Mouse (Mus musculus) liver, embryonic 13.5 days (tissue): ENCODE results near the gene Plcb3. TPM values are rescaled to one million over a fixed set of nuclear protein-coding genes. Genes with fewer than 3 reads are reported as not detected.

Experiments
- ATAC-seq: fragments of 200-750 bp; cut with Nextera tagmentation; 2 replicates; pipeline ENCODE4 v1.8.0; 2017; ENCODE audit warnings: low read depth, mild to moderate bottlenecking, moderate number of reproducible peaks, moderate library complexity
- DNase-seq: peaks from one replicate; pipeline ENCODE4 v3.0.0; 2022
- H3K27ac ChIP-seq: fragments of 300-500 bp; sonication (generic); 2 replicates; pipeline ENCODE4 v1.5.1; 2015; ENCODE audit warnings: moderate library complexity, mild to moderate bottlenecking, inconsistent platforms
- H3K27me3 ChIP-seq: fragments of 300-500 bp; sonication (generic); 2 replicates; pipeline ENCODE4 v1.6.1; 2015; ENCODE audit warnings: mild to moderate bottlenecking, inconsistent platforms
- H3K36me3 ChIP-seq: fragments of 300-500 bp; sonication (generic); 2 replicates; pipeline ENCODE4 v1.6.1; 2015; ENCODE audit warnings: mild to moderate bottlenecking, inconsistent platforms
- H3K4me1 ChIP-seq: fragments of 300-500 bp; sonication (generic); replicated peaks from 2 replicates; pipeline ENCODE4 v1.6.1; 2015; ENCODE audit warnings: inconsistent platforms
- H3K4me2 ChIP-seq: fragments of 300-500 bp; sonication (generic); 2 replicates; pipeline ENCODE4 v1.6.1; 2015; ENCODE audit warnings: inconsistent platforms, mild to moderate bottlenecking, moderate library complexity
- H3K4me3 ChIP-seq: fragments of 300-500 bp; sonication (generic); replicated peaks from 2 replicates; pipeline ENCODE4 v1.5.1; 2015; ENCODE audit warnings: mild to moderate bottlenecking, inconsistent platforms
- H3K9ac ChIP-seq: fragments of 300-500 bp; sonication (generic); 2 replicates; pipeline ENCODE4 v1.6.1; 2015; ENCODE audit warnings: mild to moderate bottlenecking, inconsistent platforms
- H3K9me3 ChIP-seq: fragments of 300-500 bp; sonication (generic); replicated peaks from 2 replicates; pipeline ENCODE4 v1.6.1; 2016; ENCODE audit warnings: inconsistent platforms
- WGBS: fragments of 180-500 bp; shearing (Covaris S2); methylation state at CpG from one replicate; pipeline ENCODE4 v1.1.7; 2015; ENCODE audit not compliant: insufficient replicate concordance; 5-methylcytosine and 5-hydroxymethylcytosine counted together
- polyA plus RNA-seq: library from polyadenylated mRNA; unstranded; fragments of >200 nt; fragmentation: Nextera tagmentation; extraction: Ambion mirVana; gene quantifications from 2 replicates; pipeline ENCODE4 v1.2.1, GENCODE M21; 2015

The Plcb3 gene
- polyA plus RNA-seq, 1 experiment from 2014 or later: 5.6 TPM

- Histone ChIP-seq H3K36me3 (peaks cover 13% of the 10 kb centered on the region; the same call in 1 of the 2 replicates), H3K4me2 (no peak overlapping the region), H3K9ac (no peak overlapping the region), H3K4me3 (no peak overlapping the region), H3K4me1 (peaks cover 39% of the 10 kb centered on the region), H3K27me3 (no peaks in the 10 kb centered on the region), H3K27ac (no peak overlapping the region), H3K9me3 (no peaks in the 10 kb centered on the region)
- ATAC-seq (no peak), DNase-seq (no peak)
- 85% methylated on average over 6 of the region's 6 CpGs for WGBS
Measured at GRCm38 (mm10) chr19:6943709-6944108, 32.6 kb downstream of the Plcb3 start.

- Histone ChIP-seq H3K9me3 (no peaks in the 10 kb centered on the region), H3K4me1 (peaks cover 31% of the 10 kb centered on the region), H3K27ac (peak overlapping the region; percentile 80), H3K36me3 (peaks cover 13% of the 10 kb centered on the region; the same call in 1 of the 2 replicates), H3K27me3 (peaks cover 4% of the 10 kb centered on the region; the same call in 1 of the 2 replicates), H3K4me3 (peak overlapping the region; percentile 89), H3K4me2 (peak overlapping the region; percentile 98), H3K9ac (peak overlapping the region; percentile 92)
- no peak for DNase-seq
- 21% methylated on average over 5 of the region's 5 CpGs for WGBS
- ATAC-seq: peak; percentile 11
Measured at GRCm38 (mm10) chr19:6942764-6943163, 33.5 kb downstream of the Plcb3 start.

- WGBS: under 1% methylated on average over 27 of the region's 27 CpGs
Measured at GRCm38 (mm10) chr19:6942249-6942691, 34.0 kb downstream of the Plcb3 start, which contains the start of gene Gpr137. Gpr137 (minus strand) TSS chr19:6942480.

GRCm38 (mm10) chr19:6941372-6942248 lies 34.7 kb downstream of the Plcb3 start, which contains the start of gene Bad:
Bad (plus strand) TSS chr19:6941861.
- peaks cover 4% of the 10 kb centered on the region; the same call in 1 of the 2 replicates for H3K27me3 ChIP-seq
- peak within 1 kb of the TSS; percentile 94 for H3K27ac ChIP-seq
- peak; percentile 88 for DNase-seq
- peak; percentile 66 for ATAC-seq
- under 1% methylated on average over 83 of the region's 83 CpGs for WGBS
- peak within 1 kb of the TSS; percentile 89 for H3K4me3 ChIP-seq
- H3K36me3 ChIP-seq: peaks cover 13% of the 10 kb centered on the region; the same call in 1 of the 2 replicates
- peak within 1 kb of the TSS; percentile 98 for H3K4me2 ChIP-seq
- peak within 1 kb of the TSS; percentile 92 for H3K9ac ChIP-seq
- no peaks in the 10 kb centered on the region for H3K9me3 ChIP-seq
- H3K4me1 ChIP-seq: peaks cover 30% of the 10 kb centered on the region

More at GRCm38 (mm10) chr19:6942249-6942691, 34.0 kb downstream of the Plcb3 start, which contains the start of gene Gpr137:
- H3K4me2 ChIP-seq: peak within 1 kb of the TSS; percentile 98
- peaks cover 13% of the 10 kb centered on the region; the same call in 1 of the 2 replicates for H3K36me3 ChIP-seq
- peak; percentile 95 for DNase-seq
- no peaks in the 10 kb centered on the region for H3K9me3 ChIP-seq
- H3K27me3 ChIP-seq: peaks cover 4% of the 10 kb centered on the region; the same call in 1 of the 2 replicates
- H3K27ac ChIP-seq: peak within 1 kb of the TSS; percentile 94
- ATAC-seq: peak; percentile 92
- H3K4me1 ChIP-seq: peaks cover 30% of the 10 kb centered on the region
- H3K9ac ChIP-seq: peak within 1 kb of the TSS; percentile 92
- H3K4me3 ChIP-seq: peak within 1 kb of the TSS; percentile 89

GRCm38 (mm10) chr19:6940396-6941351 lies 35.6 kb downstream of the Plcb3 start:
- WGBS: 25% methylated on average over 29 of the region's 29 CpGs

GRCm38 (mm10) chr19:6939106-6940002 lies 36.9 kb downstream of the Plcb3 start:
- Histone ChIP-seq H3K4me1 (peaks cover 26% of the 10 kb centered on the region), H3K27me3 (peaks cover 24% of the 10 kb centered on the region), H3K4me3 (no peak overlapping the region), H3K36me3 (no peaks in the 10 kb centered on the region), H3K9ac (no peak overlapping the region), H3K9me3 (no peaks in the 10 kb centered on the region), H3K27ac (no peak overlapping the region), H3K4me2 (no peak overlapping the region)
- WGBS: 82% methylated on average over 20 of the region's 20 CpGs
- no peak for DNase-seq
- ATAC-seq: no peak

More at GRCm38 (mm10) chr19:6940396-6941351, 35.6 kb downstream of the Plcb3 start:
- Histone ChIP-seq H3K4me2 (peak overlapping the region; percentile 98), H3K4me1 (peaks cover 30% of the 10 kb centered on the region), H3K9me3 (no peaks in the 10 kb centered on the region), H3K9ac (peak overlapping the region; percentile 92), H3K4me3 (peak overlapping the region; percentile 89), H3K36me3 (peaks cover 9% of the 10 kb centered on the region; the same call in 1 of the 2 replicates), H3K27ac (peak overlapping the region; percentile 94), H3K27me3 (peaks cover 11% of the 10 kb centered on the region)
- DNase-seq (no peak), ATAC-seq (no peak)

- H3K4me3 ChIP-seq: no peak overlapping the region
- H3K4me2 ChIP-seq: no peak overlapping the region
- DNase-seq (no peak), ATAC-seq (no peak)
- H3K9me3 ChIP-seq: no peaks in the 10 kb centered on the region
- WGBS: 71% methylated on average over 16 of the region's 16 CpGs
- H3K4me1 ChIP-seq: peaks cover 23% of the 10 kb centered on the region
- H3K27ac ChIP-seq: no peak overlapping the region
- H3K27me3 ChIP-seq: peaks cover 40% of the 10 kb centered on the region
- H3K36me3 ChIP-seq: no peaks in the 10 kb centered on the region
- H3K9ac ChIP-seq: peak overlapping the region; percentile 9; the same call in 1 of the 2 replicates
Measured at GRCm38 (mm10) chr19:6937541-6938465, 38.5 kb downstream of the Plcb3 start.

GRCm38 (mm10) chr19:6936299-6936698 lies 40.0 kb downstream of the Plcb3 start:
- H3K36me3 ChIP-seq: no peaks in the 10 kb centered on the region
- no peak overlapping the region for H3K4me2 ChIP-seq
- no peak overlapping the region for H3K4me3 ChIP-seq
- H3K9ac ChIP-seq: no peak overlapping the region
- peaks cover 20% of the 10 kb centered on the region for H3K4me1 ChIP-seq
- H3K27me3 ChIP-seq: peaks cover 55% of the 10 kb centered on the region
- ATAC-seq (no peak), DNase-seq (no peak)
- no peak overlapping the region for H3K27ac ChIP-seq
- H3K9me3 ChIP-seq: no peaks in the 10 kb centered on the region
- 22% methylated on average over 3 of the region's 3 CpGs for WGBS

- 0 out of 2 replicates have a peak within 1 kb of the TSS, but pooled peaks have one; percentile 9 for H3K9ac ChIP-seq
- H3K36me3 ChIP-seq: no peaks in the 10 kb centered on the region
- DNase-seq: no peak
- H3K4me3 ChIP-seq: peak within 1 kb of the TSS; percentile 33
- H3K27ac ChIP-seq: no peak within 1 kb of the TSS
- H3K4me1 ChIP-seq: peaks cover 8% of the 10 kb centered on the region
- H3K9me3 ChIP-seq: no peaks in the 10 kb centered on the region
- WGBS: 17% methylated on average over 19 of the region's 23 CpGs
- ATAC-seq: no peak
- peaks cover 71% of the 10 kb centered on the region for H3K27me3 ChIP-seq
- peak within 1 kb of the TSS; percentile 53 for H3K4me2 ChIP-seq
Measured at GRCm38 (mm10) chr19:6934195-6934977, 41.9 kb downstream of the Plcb3 start, which contains the start of gene Kcnk4. Kcnk4 (minus strand) TSS chr19:6934515.
